Mouse (Mus musculus): Measurements from ENCODE around the gene Arpc3.
A peak's percentile ranks its signal among the peaks of the same experiment; 100 is the strongest.

The Arpc3 gene

GRCm38 (mm10) chr5:122391786-122392180 lies at the start of gene Arpc3:
Gene Arpc3 (plus strand): TSS chr5:122391878.
- DNase-seq = peak; percentile 90

- DNase-seq = no peak
Measured at GRCm38 (mm10) chr5:122342874-122343273, 48.8 kb upstream of the Arpc3 start.

- no peak for DNase-seq
Measured at GRCm38 (mm10) chr5:122343768-122344167, 47.9 kb upstream of the Arpc3 start.

GRCm38 (mm10) chr5:122344260-122344659 lies 47.4 kb upstream of the Arpc3 start:
- peak; percentile 67 for DNase-seq

- no peak for DNase-seq
Measured at GRCm38 (mm10) chr5:122345777-122346176, 45.9 kb upstream of the Arpc3 start.

DNA sequence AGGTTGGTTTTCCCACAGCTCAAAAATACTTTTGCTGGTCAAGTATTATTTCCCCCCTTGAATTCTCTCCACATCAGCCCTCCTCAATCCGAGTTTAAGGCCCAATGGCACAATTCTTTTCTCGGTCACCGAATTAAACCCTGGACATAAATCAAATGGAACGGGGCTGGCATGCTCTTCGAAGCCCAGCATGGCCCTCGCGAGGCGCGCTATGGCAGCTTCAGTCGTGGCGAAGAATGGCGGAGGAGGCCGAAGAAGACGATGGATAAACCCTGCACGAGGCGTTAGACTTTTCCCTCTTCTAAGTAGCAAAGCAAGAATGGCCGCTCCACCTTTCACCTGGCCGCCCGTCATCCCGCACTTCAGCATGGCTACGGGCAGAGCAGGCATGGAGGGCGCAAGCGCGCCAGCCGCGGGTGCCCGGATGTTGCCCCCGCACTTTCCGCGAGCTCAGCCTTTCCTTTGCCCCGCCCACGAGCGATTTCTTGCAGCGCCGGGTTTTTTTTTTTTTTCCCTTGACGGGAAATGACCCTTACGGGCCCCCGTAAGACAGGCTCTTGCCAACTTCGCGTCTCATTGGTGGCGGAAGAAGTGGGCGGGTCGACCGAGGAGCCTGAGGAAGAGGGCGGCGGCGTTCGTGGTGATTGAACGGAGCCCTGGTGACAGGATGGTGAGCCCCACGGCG lies 37.7 kb upstream of the Arpc3 start, which contains the start of the genes Rad9b and Vps29:
Gene Rad9b, minus strand, starts transcription at position 427 of the 685 bp plus-strand sequence.
Gene Vps29, plus strand, starts transcription at position 563 of the 685 bp plus-strand sequence.
- peak; percentile 99 for DNase-seq

DNA sequence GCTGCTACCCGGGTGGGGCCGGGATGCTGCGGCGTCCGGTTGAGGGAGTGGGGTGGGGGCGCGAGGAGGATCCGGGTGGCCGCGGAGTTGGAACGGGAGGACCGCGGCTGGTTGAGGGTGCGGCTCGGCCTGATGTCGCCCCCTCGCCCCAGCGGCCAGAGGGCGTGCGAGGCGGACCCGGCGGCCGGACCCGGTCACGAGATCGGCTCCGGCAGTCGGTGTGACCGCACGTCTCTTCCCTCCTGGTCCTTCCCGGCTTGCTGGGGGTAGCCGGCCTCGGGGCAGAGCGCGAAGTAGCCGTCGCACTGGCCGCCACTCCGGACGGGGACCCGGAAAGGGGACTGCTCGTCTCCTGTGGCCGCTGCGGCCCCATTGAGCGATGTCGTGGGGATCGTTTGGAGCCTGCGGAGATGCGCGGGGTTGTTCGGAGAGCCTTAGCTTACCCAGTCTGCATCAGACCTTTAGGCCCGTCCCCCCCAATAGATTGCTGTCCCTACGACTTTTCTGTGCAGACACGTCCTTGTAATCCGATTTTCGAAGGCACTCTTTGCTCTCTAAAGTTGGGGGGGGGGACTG lies 37.1 kb upstream of the Arpc3 start:
- no peak for DNase-seq

- DNase-seq = no peak
Measured at GRCm38 (mm10) chr5:122371591-122372191, 20.0 kb upstream of the Arpc3 start, which contains the start of gene Gpn3. Gene Gpn3 (plus strand): TSS chr5:122371876.

DNA sequence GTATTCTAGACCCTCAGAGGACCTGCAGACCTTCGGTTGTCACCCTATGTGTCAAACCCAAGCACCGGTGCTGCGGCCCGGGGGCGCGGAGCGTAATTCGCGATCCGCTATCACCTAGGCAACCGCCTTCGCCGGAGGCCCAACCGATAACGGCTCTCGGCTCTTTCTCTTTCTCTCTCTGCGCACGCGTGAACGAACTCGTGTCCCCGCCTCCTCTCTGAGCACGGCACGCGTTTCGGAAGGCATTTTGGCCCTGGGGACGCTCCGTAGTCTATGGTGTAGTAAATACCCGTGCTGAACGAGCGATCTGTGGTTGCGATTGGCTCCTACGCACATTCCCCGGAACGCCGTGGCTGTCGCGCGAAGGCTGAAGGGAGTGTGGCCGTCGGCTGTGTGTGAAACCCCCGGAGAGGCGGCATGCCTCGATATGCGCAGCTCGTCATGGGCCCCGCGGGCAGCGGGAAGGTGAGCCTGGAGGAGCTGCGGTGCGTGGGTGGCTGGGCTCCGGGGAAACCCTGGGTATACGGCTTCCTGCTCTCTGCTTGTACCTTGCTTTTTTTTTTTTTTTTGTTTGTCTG lies 19.4 kb upstream of the Arpc3 start, which contains the start of gene Fam216a:
Gene Fam216a, minus strand, starts transcription at position 173 of the 578 bp plus-strand sequence.
- peak; percentile 98 for DNase-seq

GRCm38 (mm10) chr5:122372878-122373277 lies 18.8 kb upstream of the Arpc3 start:
- no peak for DNase-seq

DNA sequence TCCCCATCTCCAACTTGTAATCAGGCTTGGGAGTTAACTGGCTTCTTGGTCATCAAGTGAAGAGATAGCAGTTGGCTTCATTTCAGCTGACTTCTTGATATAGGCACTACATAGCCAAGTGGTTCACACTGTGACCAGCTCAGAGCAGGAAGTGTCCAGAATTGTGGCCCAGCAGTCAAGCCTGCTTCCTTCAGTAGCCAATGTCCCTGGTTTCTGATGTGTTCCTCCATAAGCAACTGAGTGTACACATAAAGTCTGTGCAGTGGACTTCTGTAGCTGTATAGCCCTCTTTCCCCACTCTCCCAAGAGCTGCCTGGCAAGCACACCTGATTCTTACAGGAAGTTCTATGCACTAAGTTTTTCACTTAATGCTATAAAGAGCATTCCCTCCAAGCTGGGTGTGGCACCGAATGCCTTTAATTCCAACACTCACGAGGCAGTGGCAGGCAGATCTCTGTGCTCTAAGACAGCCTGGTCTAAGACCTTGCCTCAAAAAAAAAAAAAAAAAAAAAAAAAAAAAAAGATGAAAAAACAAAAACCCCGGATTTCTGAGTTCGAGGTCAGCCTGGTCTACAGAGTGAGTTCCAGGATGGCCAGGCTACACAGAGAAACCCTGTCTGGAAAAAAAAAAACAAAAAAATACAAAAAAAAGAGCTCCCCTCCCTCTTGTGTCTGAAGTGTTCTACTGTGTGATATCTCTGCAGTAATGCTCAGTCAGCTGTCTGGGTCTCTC lies 14.4 kb upstream of the Arpc3 start:
- no peak for DNase-seq

GRCm38 (mm10) chr5:122378171-122378570 lies 13.5 kb upstream of the Arpc3 start:
- DNase-seq = no peak

DNA sequence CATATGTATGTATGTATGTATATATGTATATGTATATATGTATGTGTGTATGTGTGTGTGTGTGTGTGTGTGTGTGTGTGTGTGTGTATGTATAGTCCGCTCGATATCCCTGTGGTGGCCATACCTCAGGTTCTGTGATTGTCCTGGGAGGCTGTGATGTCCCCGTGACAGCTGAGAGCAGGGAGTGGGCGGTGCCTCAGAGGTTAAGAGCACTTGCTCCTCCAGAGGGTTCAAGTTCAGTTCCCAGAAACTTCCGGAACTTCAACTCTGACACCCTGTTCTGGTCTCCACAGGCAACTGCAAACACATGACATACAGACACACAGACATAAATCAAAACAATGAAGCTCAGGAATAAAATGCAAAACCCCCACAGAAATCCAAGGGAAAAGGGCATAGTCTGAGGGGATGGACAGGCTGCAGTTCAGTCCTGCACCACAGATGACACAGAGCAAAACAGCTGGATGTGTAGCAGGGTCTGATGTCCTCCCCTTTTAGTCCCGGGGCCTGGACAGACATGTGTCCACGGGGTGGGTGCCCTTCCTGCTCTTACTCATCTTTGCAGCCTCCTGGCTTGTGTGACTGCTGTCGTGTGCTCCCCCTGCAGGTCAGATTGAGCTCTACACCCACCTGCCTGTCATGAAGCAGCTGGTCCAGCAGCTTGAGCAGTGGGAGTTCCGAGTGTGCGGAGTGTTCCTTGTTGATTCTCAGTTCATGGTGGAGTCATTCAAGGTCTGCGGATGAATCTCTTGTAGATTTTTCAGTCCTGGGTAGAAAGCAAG lies 12.1 kb upstream of the Arpc3 start:
- DNase-seq = peak; percentile 79

GRCm38 (mm10) chr5:122390006-122390405 lies 1.7 kb upstream of the Arpc3 start:
- DNase-seq = no peak

- no peak for DNase-seq
Measured at GRCm38 (mm10) chr5:122390671-122391070, 1.0 kb upstream of the Arpc3 start.

DNA sequence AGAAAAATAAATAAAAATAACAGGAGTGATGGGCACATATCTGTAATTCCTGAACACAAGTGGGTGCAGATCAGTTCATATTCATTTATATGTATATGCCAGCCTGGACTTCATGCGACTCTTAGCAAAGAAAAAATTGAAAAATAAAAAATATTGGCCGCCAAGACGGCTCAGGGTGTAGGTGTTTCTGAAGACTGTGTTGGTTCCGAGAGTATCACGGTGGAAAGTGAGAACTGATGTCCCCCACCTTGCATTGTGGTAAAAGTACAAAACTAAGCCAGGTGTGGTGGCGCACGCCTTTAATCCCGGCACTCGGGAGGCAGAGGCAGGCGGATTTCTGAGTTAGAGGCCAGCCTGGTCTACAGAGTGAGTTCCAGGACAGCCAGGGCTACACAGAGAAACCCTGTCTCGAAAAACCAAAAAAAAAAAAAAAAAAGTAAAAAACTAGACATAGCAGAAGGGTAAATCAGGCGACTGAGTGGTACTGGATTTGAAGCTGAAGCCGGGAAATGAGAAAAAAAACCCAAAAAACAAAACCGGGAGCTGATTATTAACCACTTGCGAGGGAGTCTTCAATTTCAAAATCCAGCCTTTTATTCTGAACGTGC lies 396 bp upstream of the Arpc3 start:
- no peak for DNase-seq

- DNase-seq = no peak
Measured at GRCm38 (mm10) chr5:122392227-122393004, 738 bp downstream of the Arpc3 start.

DNA sequence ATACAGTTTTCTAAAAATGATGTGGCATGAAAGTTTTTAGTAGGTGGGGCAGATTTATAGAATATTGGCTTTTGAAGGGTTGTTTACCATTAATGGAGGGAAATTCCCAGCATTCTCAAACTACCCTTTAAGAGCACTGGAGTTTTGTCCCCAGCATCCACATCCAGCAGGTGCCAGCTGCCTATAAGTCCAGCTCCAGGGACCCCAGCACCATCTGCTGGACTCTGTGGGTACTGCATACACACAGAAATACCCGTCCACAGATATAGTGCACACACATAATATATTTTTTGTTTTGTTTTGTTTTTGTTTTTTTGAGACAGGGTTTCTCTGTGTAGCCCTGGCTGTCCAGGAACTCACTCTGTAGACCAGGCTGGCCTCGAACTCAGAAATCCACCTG lies 2.2 kb downstream of the Arpc3 start:
- DNase-seq = peak; percentile 64

DNA sequence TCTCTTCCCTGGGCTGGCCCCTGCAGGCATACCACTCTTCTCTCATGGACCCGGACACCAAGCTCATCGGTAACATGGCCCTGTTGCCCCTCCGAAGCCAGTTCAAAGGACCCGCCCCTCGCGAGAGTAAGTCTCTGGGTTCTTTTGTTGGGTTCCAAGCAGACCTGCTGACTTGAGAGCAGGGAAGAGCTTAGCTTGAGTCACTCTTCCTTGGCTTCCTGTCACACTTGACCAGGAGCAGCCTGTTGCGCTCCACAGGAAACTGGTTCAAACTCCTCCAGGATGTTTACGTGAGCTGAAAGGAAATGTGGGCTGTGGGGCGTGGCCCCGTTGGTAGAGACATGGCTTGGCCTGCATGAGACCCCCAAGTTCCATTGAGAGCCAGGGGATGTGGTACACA lies 5.1 kb downstream of the Arpc3 start:
- no peak for DNase-seq

DNA sequence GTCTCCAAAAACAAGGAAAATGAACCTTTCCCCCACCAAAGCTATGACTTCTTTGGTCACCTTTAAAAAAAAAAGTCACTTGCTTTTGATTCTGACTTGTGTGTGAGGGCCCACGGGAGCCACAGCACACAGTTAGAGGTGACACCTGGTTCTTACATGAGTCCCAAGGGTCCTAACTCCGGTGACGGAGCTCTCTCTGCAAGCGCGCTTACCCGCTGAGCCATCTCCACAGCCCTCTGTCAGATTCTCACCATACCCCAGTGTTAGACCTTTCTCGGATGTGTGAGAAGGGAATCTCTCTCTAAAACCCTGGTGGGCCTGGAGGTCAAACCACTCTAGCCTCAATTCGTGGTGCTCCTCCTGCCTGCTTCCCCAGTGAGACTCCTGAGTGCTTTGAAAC lies 5.8 kb downstream of the Arpc3 start:
- no peak for DNase-seq

- DNase-seq = no peak
Measured at GRCm38 (mm10) chr5:122399871-122400270, 8.2 kb downstream of the Arpc3 start.

Data from cerebellum, adult 11 months (tissue).